Mouse (Mus musculus): ENCODE measurements around the gene Riok2. TPM values are rescaled to one million over a fixed set of nuclear protein-coding genes. Genes with fewer than 3 reads are reported as not detected.
A peak's percentile ranks its signal among the peaks of the same experiment; 100 is the strongest.

Riok2 gene
- polyA plus RNA-seq, 1 experiment from 2014 or later, result 10.5 TPM

- peak overlapping the region; percentile 74 for H3K4me2 ChIP-seq (ENCODE audit: low read depth, low read length)
- no peaks in the 10 kb centered on the region for H3K27me3 ChIP-seq (ENCODE audit: insufficient read depth, low read length)
- ATAC-seq (no peak), DNase-seq (no peak)
- WGBS (ENCODE audit: insufficient replicate concordance), result 59% methylated on average over 3 of the region's 3 CpGs
- peaks cover 14% of the 10 kb centered on the region for H3K4me1 ChIP-seq (ENCODE audit: insufficient read depth)
- H3K27ac ChIP-seq (ENCODE audit: low read depth), result no peak overlapping the region
- peaks cover 11% of the 10 kb centered on the region for H3K36me3 ChIP-seq (replicated peaks; ENCODE audit: insufficient read depth, low read length)
- no peak for TF ChIP-seq CTCF (IDR thresholded peaks at IDR 0.05; ENCODE audit: low read depth)
- no peak for TF ChIP-seq EP300 (IDR thresholded peaks at IDR 0.05; ENCODE audit: low read depth)
- H3K9ac ChIP-seq (replicated peaks), result peak overlapping the region; percentile 71
- H3K9me3 ChIP-seq (ENCODE audit: low read length), result no peaks in the 10 kb centered on the region
- peak overlapping the region; percentile 64 for H3K4me3 ChIP-seq (ENCODE audit: low read depth, low read length)
Observed at GRCm38 (mm10) chr17:17375581-17375980, 1.5 kb downstream of the Riok2 start.

- Histone ChIP-seq H3K4me1 (ENCODE audit: insufficient read depth) (no peaks in the 10 kb centered on the region), H3K4me2 (ENCODE audit: low read depth, low read length) (no peak overlapping the region), H3K9ac (replicated peaks) (no peak overlapping the region), H3K27me3 (ENCODE audit: insufficient read depth, low read length) (no peaks in the 10 kb centered on the region), H3K27ac (ENCODE audit: low read depth) (0 out of 2 replicates have a peak overlapping the region, but pooled peaks have one; percentile 16), H3K4me3 (ENCODE audit: low read depth, low read length) (no peak overlapping the region), H3K9me3 (ENCODE audit: low read length) (no peaks in the 10 kb centered on the region), H3K36me3 (replicated peaks; ENCODE audit: insufficient read depth, low read length) (peaks cover 38% of the 10 kb centered on the region)
- DNase-seq (no peak), ATAC-seq (peak; percentile 80)
- 81% methylated on average over 4 of the region's 4 CpGs for WGBS (ENCODE audit: insufficient replicate concordance)
- TF ChIP-seq CTCF (IDR thresholded peaks at IDR 0.05; ENCODE audit: low read depth) (no peak), EP300 (IDR thresholded peaks at IDR 0.05; ENCODE audit: low read depth) (no peak)
Observed at GRCm38 (mm10) chr17:17383703-17384102, 9.6 kb downstream of the Riok2 start.

GRCm38 (mm10) chr17:17384502-17384901, 10.4 kb downstream of the Riok2 start:
- Histone ChIP-seq H3K36me3 (replicated peaks; ENCODE audit: insufficient read depth, low read length) (peaks cover 42% of the 10 kb centered on the region), H3K9ac (replicated peaks) (no peak overlapping the region), H3K9me3 (ENCODE audit: low read length) (no peaks in the 10 kb centered on the region), H3K4me3 (ENCODE audit: low read depth, low read length) (no peak overlapping the region), H3K27ac (ENCODE audit: low read depth) (no peak overlapping the region), H3K4me2 (ENCODE audit: low read depth, low read length) (no peak overlapping the region), H3K27me3 (ENCODE audit: insufficient read depth, low read length) (no peaks in the 10 kb centered on the region), H3K4me1 (ENCODE audit: insufficient read depth) (no peaks in the 10 kb centered on the region)
- no peak for DNase-seq
- ATAC-seq, result no peak
- 48% methylated on average over 3 of the region's 3 CpGs for WGBS (ENCODE audit: insufficient replicate concordance)
- TF ChIP-seq CTCF (IDR thresholded peaks at IDR 0.05; ENCODE audit: low read depth) (no peak), EP300 (IDR thresholded peaks at IDR 0.05; ENCODE audit: low read depth) (no peak)

GRCm38 (mm10) chr17:17386117-17386516, 12.0 kb downstream of the Riok2 start:
- WGBS (ENCODE audit: insufficient replicate concordance), result 81% methylated on average over 2 of the region's 2 CpGs
- no peaks in the 10 kb centered on the region for H3K4me1 ChIP-seq (ENCODE audit: insufficient read depth)
- no peak overlapping the region for H3K27ac ChIP-seq (ENCODE audit: low read depth)
- H3K9ac ChIP-seq (replicated peaks), result no peak overlapping the region
- TF ChIP-seq CTCF (IDR thresholded peaks at IDR 0.05; ENCODE audit: low read depth), result 0 out of 2 replicates have a peak, but pooled peaks have one; percentile 18
- TF ChIP-seq EP300 (IDR thresholded peaks at IDR 0.05; ENCODE audit: low read depth), result no peak
- DNase-seq, result no peak
- no peaks in the 10 kb centered on the region for H3K9me3 ChIP-seq (ENCODE audit: low read length)
- no peaks in the 10 kb centered on the region for H3K27me3 ChIP-seq (ENCODE audit: insufficient read depth, low read length)
- no peak overlapping the region for H3K4me3 ChIP-seq (ENCODE audit: low read depth, low read length)
- no peak overlapping the region for H3K4me2 ChIP-seq (ENCODE audit: low read depth, low read length)
- H3K36me3 ChIP-seq (replicated peaks; ENCODE audit: insufficient read depth, low read length), result peaks cover 46% of the 10 kb centered on the region
- ATAC-seq, result no peak

- 71% methylated on average over 4 of the region's 4 CpGs for WGBS (ENCODE audit: insufficient replicate concordance)
- Histone ChIP-seq H3K27me3 (ENCODE audit: insufficient read depth, low read length) (no peaks in the 10 kb centered on the region), H3K27ac (ENCODE audit: low read depth) (no peak overlapping the region), H3K4me1 (ENCODE audit: insufficient read depth) (no peaks in the 10 kb centered on the region), H3K36me3 (replicated peaks; ENCODE audit: insufficient read depth, low read length) (peaks cover 32% of the 10 kb centered on the region), H3K4me2 (ENCODE audit: low read depth, low read length) (no peak overlapping the region), H3K4me3 (ENCODE audit: low read depth, low read length) (no peak overlapping the region), H3K9me3 (ENCODE audit: low read length) (no peaks in the 10 kb centered on the region), H3K9ac (replicated peaks) (no peak overlapping the region)
- ATAC-seq (no peak), DNase-seq (no peak)
- TF ChIP-seq EP300 (IDR thresholded peaks at IDR 0.05; ENCODE audit: low read depth), result no peak
- no peak for TF ChIP-seq CTCF (IDR thresholded peaks at IDR 0.05; ENCODE audit: low read depth)
Observed at GRCm38 (mm10) chr17:17391823-17392222, 17.7 kb downstream of the Riok2 start.

- H3K9ac ChIP-seq (replicated peaks), result no peak overlapping the region
- 53% methylated on average over 7 of the region's 7 CpGs for WGBS (ENCODE audit: insufficient replicate concordance)
- ATAC-seq (peak; percentile 75), DNase-seq (peak; percentile 21)
- H3K4me2 ChIP-seq (ENCODE audit: low read depth, low read length), result no peak overlapping the region
- H3K9me3 ChIP-seq (ENCODE audit: low read length), result no peaks in the 10 kb centered on the region
- no peak for TF ChIP-seq EP300 (IDR thresholded peaks at IDR 0.05; ENCODE audit: low read depth)
- TF ChIP-seq CTCF (IDR thresholded peaks at IDR 0.05; ENCODE audit: low read depth), result peak; percentile 45
- H3K27ac ChIP-seq (ENCODE audit: low read depth), result peak overlapping the region; percentile 18; the same call in 1 of the 2 replicates
- no peaks in the 10 kb centered on the region for H3K4me1 ChIP-seq (ENCODE audit: insufficient read depth)
- no peak overlapping the region for H3K4me3 ChIP-seq (ENCODE audit: low read depth, low read length)
- H3K36me3 ChIP-seq (replicated peaks; ENCODE audit: insufficient read depth, low read length), result peaks cover 28% of the 10 kb centered on the region
- H3K27me3 ChIP-seq (ENCODE audit: insufficient read depth, low read length), result no peaks in the 10 kb centered on the region
Observed at GRCm38 (mm10) chr17:17392863-17393262, 18.8 kb downstream of the Riok2 start.

- no peak overlapping the region for H3K9ac ChIP-seq (replicated peaks)
- peaks cover 28% of the 10 kb centered on the region for H3K36me3 ChIP-seq (replicated peaks; ENCODE audit: insufficient read depth, low read length)
- 93% methylated on average over 6 of the region's 6 CpGs for WGBS (ENCODE audit: insufficient replicate concordance)
- no peak overlapping the region for H3K4me3 ChIP-seq (ENCODE audit: low read depth, low read length)
- no peak for TF ChIP-seq CTCF (IDR thresholded peaks at IDR 0.05; ENCODE audit: low read depth)
- TF ChIP-seq EP300 (IDR thresholded peaks at IDR 0.05; ENCODE audit: low read depth), result no peak
- no peaks in the 10 kb centered on the region for H3K4me1 ChIP-seq (ENCODE audit: insufficient read depth)
- no peak for ATAC-seq
- no peaks in the 10 kb centered on the region for H3K27me3 ChIP-seq (ENCODE audit: insufficient read depth, low read length)
- H3K4me2 ChIP-seq (ENCODE audit: low read depth, low read length), result no peak overlapping the region
- no peak overlapping the region for H3K27ac ChIP-seq (ENCODE audit: low read depth)
- DNase-seq, result no peak
- no peaks in the 10 kb centered on the region for H3K9me3 ChIP-seq (ENCODE audit: low read length)
Observed at GRCm38 (mm10) chr17:17393300-17393699, 19.2 kb downstream of the Riok2 start.

Data from liver, postnatal 0 days (tissue).